Mouse (Mus musculus) hindbrain, embryonic 10.5 days (tissue): ENCODE results near the gene C1qa. TPM values are rescaled to one million over a fixed set of nuclear protein-coding genes. Genes with fewer than 3 reads are reported as not detected.
A peak's percentile ranks its signal among the peaks of the same experiment; 100 is the strongest.

ENCODE experiments used
- DNase-seq: peaks from one replicate; pipeline ENCODE4 v3.0.0-alpha.2; 2017; ENCODE audit warnings: low spot score
- H3K27ac ChIP-seq: fragments of 300-500 bp; sonication (generic); 2 replicates; pipeline ENCODE4 v1.5.1; 2016; ENCODE audit warnings: mild to moderate bottlenecking, moderate library complexity
- H3K27me3 ChIP-seq: fragments of 300-500 bp; sonication (generic); 2 replicates; pipeline ENCODE4 v1.6.1; 2016; ENCODE audit warnings: mild to moderate bottlenecking; ENCODE audit not compliant: poor library complexity, insufficient read depth, severe bottlenecking
- H3K36me3 ChIP-seq: fragments of 300-500 bp; sonication (generic); 2 replicates; pipeline ENCODE4 v1.6.1; 2016; ENCODE audit warnings: mild to moderate bottlenecking, moderate library complexity
- H3K4me1 ChIP-seq: fragments of 300-500 bp; sonication (generic); replicated peaks from 2 replicates; pipeline ENCODE4 v1.6.1; 2016; ENCODE audit warnings: mild to moderate bottlenecking
- H3K4me3 ChIP-seq: fragments of 300-500 bp; sonication (generic); 2 replicates; pipeline ENCODE4 v1.5.1; 2016; ENCODE audit warnings: mild to moderate bottlenecking, moderate library complexity
- H3K9me3 ChIP-seq: fragments of 300-500 bp; sonication (generic); 2 replicates; pipeline ENCODE4 v1.6.1; 2016; ENCODE audit warnings: mild to moderate bottlenecking, moderate library complexity
- WGBS: fragments of 180-500 bp; shearing (Covaris S2); methylation state at CpG from one replicate; pipeline ENCODE4 v1.1.7; 2016; 5-methylcytosine and 5-hydroxymethylcytosine counted together
- polyA plus RNA-seq: library from polyadenylated mRNA; unstranded; fragments of >200 nt; fragmentation: Nextera tagmentation; extraction: Ambion mirVana; gene quantifications from 2 replicates; pipeline ENCODE4 v1.2.1, GENCODE M21; 2016

The C1qa gene
- polyA plus RNA-seq, 1 experiment from 2014 or later = 10.8 TPM

DNA sequence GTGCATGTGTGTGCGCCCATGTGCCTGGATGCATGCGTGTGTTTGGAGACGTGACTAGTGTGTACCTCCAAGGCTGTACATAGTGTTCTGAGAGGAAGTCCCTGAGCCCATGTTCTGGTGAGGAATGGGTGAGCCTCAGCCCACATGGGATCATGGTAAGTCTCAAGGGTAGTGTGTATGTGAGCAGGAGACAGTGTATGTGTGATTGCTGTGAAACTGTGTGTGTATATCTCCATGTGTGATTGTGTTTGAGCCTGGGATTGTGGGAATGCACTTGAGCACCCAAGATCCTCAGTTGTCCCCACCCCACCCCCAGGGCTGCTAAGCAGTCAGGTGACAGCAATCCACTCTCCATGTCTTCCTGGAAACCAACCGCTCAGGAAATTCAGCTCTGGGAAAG, 3.8 kb downstream of the C1qa start:
- 74% methylated on average over 4 of the region's 4 CpGs for WGBS
- H3K27ac ChIP-seq = no peak overlapping the region
- peaks cover 85% of the 10 kb centered on the region for H3K27me3 ChIP-seq
- H3K9me3 ChIP-seq = no peaks in the 10 kb centered on the region
- peaks cover 21% of the 10 kb centered on the region for H3K4me1 ChIP-seq
- no peaks in the 10 kb centered on the region for H3K36me3 ChIP-seq
- no peak for DNase-seq
- no peak overlapping the region for H3K4me3 ChIP-seq

GRCm38 (mm10) chr4:136893691-136894543, 4.7 kb downstream of the C1qa start:
- Histone ChIP-seq H3K36me3 (no peaks in the 10 kb centered on the region), H3K4me3 (no peak overlapping the region), H3K27ac (no peak overlapping the region), H3K4me1 (peaks cover 21% of the 10 kb centered on the region), H3K27me3 (peaks cover 87% of the 10 kb centered on the region), H3K9me3 (no peaks in the 10 kb centered on the region)
- DNase-seq = peak; percentile 64
- WGBS = 9% methylated on average over 9 of the region's 9 CpGs

GRCm38 (mm10) chr4:136892811-136893210, 5.8 kb downstream of the C1qa start, which contains the start of gene C1qc:
C1qc (minus strand) TSS chr4:136893065.
- 60% methylated on average over 5 of the region's 5 CpGs for WGBS
- no peaks in the 10 kb centered on the region for H3K36me3 ChIP-seq
- peaks cover 21% of the 10 kb centered on the region for H3K4me1 ChIP-seq
- no peak within 1 kb of the TSS for H3K27ac ChIP-seq
- no peak within 1 kb of the TSS for H3K4me3 ChIP-seq
- H3K9me3 ChIP-seq = no peaks in the 10 kb centered on the region
- DNase-seq = no peak
- H3K27me3 ChIP-seq = peaks cover 76% of the 10 kb centered on the region

DNA sequence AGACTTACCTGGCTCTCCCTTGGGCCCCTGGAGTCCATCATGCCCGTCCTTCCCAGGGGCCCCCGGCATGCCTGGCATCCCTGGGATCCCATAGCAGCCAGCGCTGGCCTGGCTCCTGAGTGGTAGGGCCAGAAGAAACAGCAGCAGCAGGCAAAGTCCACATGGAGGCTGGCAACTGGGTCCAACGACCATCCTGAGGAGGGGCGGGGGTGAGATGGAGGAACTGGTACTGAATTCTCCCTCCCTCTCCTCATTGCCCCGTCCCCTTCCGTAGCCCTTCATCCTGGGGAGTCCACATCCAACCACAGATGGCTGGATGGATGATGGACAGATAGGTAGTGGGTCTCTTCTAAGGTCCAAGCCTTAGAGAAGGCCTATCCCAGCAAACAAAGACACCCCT, 6.2 kb downstream of the C1qa start:
- Histone ChIP-seq H3K27me3 (peaks cover 72% of the 10 kb centered on the region), H3K9me3 (no peaks in the 10 kb centered on the region), H3K4me3 (no peak overlapping the region), H3K36me3 (no peaks in the 10 kb centered on the region), H3K27ac (no peak overlapping the region), H3K4me1 (peaks cover 21% of the 10 kb centered on the region)
- 66% methylated on average over 7 of the region's 7 CpGs for WGBS
- DNase-seq = no peak

- H3K27ac ChIP-seq = no peak overlapping the region
- H3K36me3 ChIP-seq = no peaks in the 10 kb centered on the region
- no peaks in the 10 kb centered on the region for H3K9me3 ChIP-seq
- H3K4me1 ChIP-seq = peaks cover 23% of the 10 kb centered on the region
- H3K27me3 ChIP-seq = peaks cover 59% of the 10 kb centered on the region
- WGBS = 86% methylated on average over 4 of the region's 4 CpGs
- no peak for DNase-seq
- H3K4me3 ChIP-seq = no peak overlapping the region
Observed at GRCm38 (mm10) chr4:136891115-136891514, 7.5 kb downstream of the C1qa start.

- no peak for DNase-seq
- Histone ChIP-seq H3K4me1 (peaks cover 18% of the 10 kb centered on the region), H3K9me3 (no peaks in the 10 kb centered on the region), H3K27me3 (peaks cover 48% of the 10 kb centered on the region), H3K36me3 (no peaks in the 10 kb centered on the region), H3K27ac (no peak overlapping the region), H3K4me3 (no peak overlapping the region)
- WGBS = 90% methylated on average over 15 of the region's 15 CpGs
Observed at GRCm38 (mm10) chr4:136889981-136890380, 8.6 kb downstream of the C1qa start.

GRCm38 (mm10) chr4:136887714-136888113, 10.9 kb downstream of the C1qa start:
- 79% methylated on average over 5 of the region's 5 CpGs for WGBS
- Histone ChIP-seq H3K4me1 (peaks cover 11% of the 10 kb centered on the region; the same call in 1 of the 2 replicates), H3K27me3 (peaks cover 27% of the 10 kb centered on the region), H3K4me3 (no peak overlapping the region), H3K9me3 (no peaks in the 10 kb centered on the region), H3K36me3 (no peaks in the 10 kb centered on the region), H3K27ac (no peak overlapping the region)
- no peak for DNase-seq

DNA sequence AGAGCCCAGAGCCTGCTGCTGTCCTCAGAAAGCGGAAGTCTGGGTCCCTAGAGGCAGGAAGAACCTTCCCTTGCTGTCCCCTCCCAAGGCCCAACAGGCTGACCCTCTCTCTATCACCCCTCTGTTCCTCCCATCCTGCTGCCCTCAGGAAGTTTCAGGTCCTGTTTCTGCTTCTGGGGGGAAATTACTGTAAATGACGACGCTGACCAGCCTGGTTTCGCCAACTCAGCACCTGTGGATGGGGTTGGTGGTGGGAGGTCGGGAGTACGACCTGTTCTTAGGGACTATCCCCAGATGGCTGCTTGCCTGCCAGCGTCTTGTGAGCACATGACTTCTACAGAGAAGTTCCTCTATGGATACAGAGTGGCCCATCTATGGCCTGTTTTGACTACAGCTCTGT, 12.5 kb downstream of the C1qa start, which contains the start of gene C1qb:
C1qb (minus strand) TSS at position 87 of the 400 bp plus-strand sequence.
- Histone ChIP-seq H3K4me1 (peaks cover 11% of the 10 kb centered on the region; the same call in 1 of the 2 replicates), H3K27ac (no peak within 1 kb of the TSS), H3K9me3 (no peaks in the 10 kb centered on the region), H3K36me3 (no peaks in the 10 kb centered on the region), H3K4me3 (no peak within 1 kb of the TSS), H3K27me3 (peaks cover 12% of the 10 kb centered on the region)
- DNase-seq = no peak
- WGBS = 78% methylated on average over 7 of the region's 7 CpGs

GRCm38 (mm10) chr4:136878601-136879000, 20.0 kb downstream of the C1qa start:
- Histone ChIP-seq H3K27me3 (no peaks in the 10 kb centered on the region), H3K4me1 (no peaks in the 10 kb centered on the region), H3K4me3 (no peak overlapping the region), H3K27ac (no peak overlapping the region), H3K36me3 (no peaks in the 10 kb centered on the region), H3K9me3 (no peaks in the 10 kb centered on the region)
- no peak for DNase-seq
- WGBS = 24% methylated on average over 5 of the region's 5 CpGs

DNA sequence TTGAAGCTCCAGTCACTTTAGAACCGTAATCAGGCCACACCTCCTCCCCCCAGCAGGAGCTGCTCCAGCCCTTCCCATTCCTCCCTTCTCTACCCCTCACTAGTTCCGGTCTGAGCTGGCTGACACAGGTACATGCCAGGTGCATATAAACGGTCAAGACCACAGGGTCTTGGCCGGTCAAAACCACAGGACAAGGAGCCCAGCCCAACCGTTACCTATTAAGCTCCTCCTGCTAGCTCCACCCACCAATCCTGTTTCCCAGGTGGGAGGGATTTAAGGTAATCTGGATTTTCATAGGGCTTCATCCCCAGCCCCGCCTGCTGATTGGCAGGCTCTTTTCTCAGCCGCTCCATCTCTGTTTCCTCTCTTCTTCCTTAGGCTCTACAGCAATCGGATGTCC, 20.4 kb downstream of the C1qa start:
- Histone ChIP-seq H3K4me1 (no peaks in the 10 kb centered on the region), H3K36me3 (no peaks in the 10 kb centered on the region), H3K27me3 (no peaks in the 10 kb centered on the region), H3K9me3 (no peaks in the 10 kb centered on the region), H3K27ac (no peak overlapping the region), H3K4me3 (no peak overlapping the region)
- WGBS = 48% methylated on average over 8 of the region's 8 CpGs
- DNase-seq = no peak

- DNase-seq = peak; percentile 63
- Histone ChIP-seq H3K36me3 (no peaks in the 10 kb centered on the region), H3K27me3 (no peaks in the 10 kb centered on the region), H3K27ac (no peak overlapping the region), H3K4me3 (no peak overlapping the region), H3K4me1 (no peaks in the 10 kb centered on the region), H3K9me3 (no peaks in the 10 kb centered on the region)
- 22% methylated on average over 7 of the region's 7 CpGs for WGBS
Observed at GRCm38 (mm10) chr4:136876971-136877370, 21.6 kb downstream of the C1qa start.

GRCm38 (mm10) chr4:136875012-136875411, 23.6 kb downstream of the C1qa start:
- H3K4me3 ChIP-seq = no peak overlapping the region
- WGBS = 92% methylated on average over 14 of the region's 14 CpGs
- H3K27ac ChIP-seq = no peak overlapping the region
- 0 out of 2 replicates have a peak, but pooled peaks cover 1% of the 10 kb centered on the region for H3K4me1 ChIP-seq
- no peak for DNase-seq
- H3K9me3 ChIP-seq = no peaks in the 10 kb centered on the region
- 0 out of 2 replicates have a peak, but pooled peaks cover under 1% of the 10 kb centered on the region for H3K27me3 ChIP-seq
- H3K36me3 ChIP-seq = no peaks in the 10 kb centered on the region

DNA sequence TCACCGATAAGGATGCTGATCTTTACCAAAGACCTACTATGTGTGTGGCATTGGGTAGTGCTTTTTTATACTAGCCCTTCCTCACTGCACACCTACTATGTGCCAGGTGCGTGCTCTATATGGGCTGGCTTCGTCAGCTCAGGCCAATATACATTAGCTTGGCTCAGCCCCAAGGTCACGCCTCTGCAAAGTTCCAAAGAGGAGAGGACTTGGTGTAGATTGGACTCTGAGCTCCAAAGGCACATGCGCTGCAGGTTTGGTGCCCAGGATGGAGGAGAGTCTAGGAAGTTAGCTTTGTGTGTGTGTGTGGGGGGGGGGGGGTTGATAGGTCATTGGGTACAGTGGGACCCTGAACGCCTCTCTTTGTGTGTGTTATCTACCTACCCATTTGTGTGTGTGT, 30.2 kb downstream of the C1qa start:
- 87% methylated on average over 6 of the region's 6 CpGs for WGBS
- H3K4me1 ChIP-seq = peaks cover 55% of the 10 kb centered on the region
- H3K27ac ChIP-seq = no peak overlapping the region

More for the DNA sequence above, 30.2 kb downstream of the C1qa start:
- Histone ChIP-seq H3K9me3 (no peaks in the 10 kb centered on the region), H3K4me3 (no peak overlapping the region), H3K27me3 (peaks cover 6% of the 10 kb centered on the region; the same call in 1 of the 2 replicates), H3K36me3 (no peaks in the 10 kb centered on the region)
- no peak for DNase-seq
